Mouse (Mus musculus) monocyte, adult 2 months (primary cell): ENCODE measurements around the gene Trim28.
A peak's percentile ranks its signal among the peaks of the same experiment; 100 is the strongest.

Experiments
- DNase-seq, 2 experiments: peaks; one replicate each; pipeline ENCODE4 v3.0.0; 2022; ENCODE audit warnings: low spot score in 2 of 2, low read depth in 1 of 2

Gene Trim28

DNA sequence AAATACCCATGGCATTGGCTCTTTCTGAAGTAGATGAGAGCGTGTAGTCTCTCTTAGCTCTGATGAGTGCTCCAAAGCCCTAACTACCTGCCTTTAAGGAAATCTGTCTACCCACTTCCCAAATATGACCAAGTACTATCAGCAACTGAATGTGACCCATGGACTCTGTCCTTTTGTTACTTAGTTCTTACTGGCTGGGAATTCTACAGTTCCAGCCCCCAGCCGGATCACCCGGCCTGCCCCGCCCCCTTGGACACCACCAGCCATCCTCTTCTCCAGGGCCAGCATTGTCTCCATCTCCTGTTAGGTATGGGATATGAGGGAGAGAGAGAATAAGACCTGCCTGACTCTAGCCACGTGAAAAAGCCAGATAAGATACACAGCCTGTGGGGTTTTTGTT lies 861 bp upstream of the Trim28 start, which contains the start of gene Slc27a5:
Gene Slc27a5 (minus strand): TSS at position 140 of the 400 bp plus-strand sequence.
- no peak for DNase-seq

DNA sequence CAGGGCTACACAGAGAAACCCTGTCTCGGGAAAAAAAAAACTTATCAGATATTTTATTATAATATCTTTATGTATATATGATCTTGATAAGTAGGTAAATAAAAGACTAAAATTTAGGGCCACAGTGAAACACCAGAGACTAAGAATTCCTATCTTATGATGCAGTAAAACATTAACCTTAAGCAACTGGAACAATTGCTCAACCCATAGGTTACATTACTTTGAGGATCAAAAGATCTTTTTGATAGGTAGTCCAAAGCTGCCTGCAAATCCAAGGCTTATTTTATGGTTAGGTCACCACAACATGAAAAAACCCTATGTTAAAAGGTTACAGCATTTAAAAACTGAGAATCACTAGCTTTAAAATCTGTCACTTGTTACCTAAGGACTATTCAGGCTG lies 2.7 kb downstream of the Trim28 start:
- DNase-seq, result no peak

DNA sequence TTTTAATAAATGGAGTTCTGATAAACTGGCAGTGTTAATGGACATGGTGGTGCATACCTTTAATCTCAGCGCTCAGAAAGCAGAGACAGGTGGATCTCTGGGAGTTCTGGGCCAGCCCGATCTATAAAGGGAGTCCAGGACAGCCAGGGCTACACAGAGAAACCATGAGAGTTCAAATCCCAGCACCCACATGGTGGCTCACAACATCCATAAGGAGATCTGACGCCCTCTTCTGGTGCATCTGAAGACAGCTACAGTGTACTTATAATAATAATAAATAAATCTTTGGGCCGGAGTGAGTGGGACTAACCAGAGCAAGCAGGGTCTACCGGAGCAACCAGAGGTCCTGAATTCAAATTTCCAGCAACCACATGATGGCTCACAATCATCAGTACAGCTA lies 4.5 kb downstream of the Trim28 start:
- DNase-seq, result no peak

DNA sequence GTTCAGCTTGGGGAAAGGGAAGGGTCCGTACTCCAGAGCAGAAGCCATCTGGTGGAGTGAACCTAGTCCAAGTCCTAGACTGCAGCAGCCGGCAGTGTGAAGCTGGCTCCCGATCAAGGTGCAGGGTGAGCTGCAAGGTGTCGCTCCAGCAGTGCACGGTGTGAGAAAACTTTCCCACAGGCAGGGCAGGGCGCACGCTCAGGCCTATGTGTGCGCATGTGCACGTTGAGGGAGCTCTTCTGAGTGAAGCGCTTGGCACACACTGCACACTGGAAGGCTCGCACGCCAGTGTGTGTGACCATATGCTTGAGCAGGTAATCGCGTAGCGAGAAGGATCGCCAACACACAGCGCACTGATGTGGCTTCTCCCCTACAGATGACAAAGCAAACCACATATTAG lies 7.1 kb downstream of the Trim28 start:
- no peak for DNase-seq

DNA sequence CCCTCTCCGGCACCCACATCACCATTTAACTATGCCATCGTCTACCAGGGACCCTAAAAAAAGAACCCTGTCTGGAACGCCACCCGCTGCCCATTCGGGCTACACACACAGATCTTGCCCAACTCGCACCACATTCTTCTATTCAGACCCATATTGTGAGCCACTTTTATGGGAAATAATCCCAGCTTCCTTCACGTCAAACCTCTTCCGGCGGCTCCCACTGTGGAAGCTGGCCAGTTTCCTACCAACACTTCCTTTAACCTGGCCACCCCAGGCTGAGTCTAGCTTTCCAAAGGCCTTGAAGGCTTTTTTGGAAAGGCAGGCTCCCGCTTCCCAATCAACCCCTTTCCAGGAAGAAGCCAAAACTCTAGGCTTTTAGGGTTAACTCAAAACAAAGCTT lies 7.6 kb downstream of the Trim28 start:
- no peak for DNase-seq

DNA sequence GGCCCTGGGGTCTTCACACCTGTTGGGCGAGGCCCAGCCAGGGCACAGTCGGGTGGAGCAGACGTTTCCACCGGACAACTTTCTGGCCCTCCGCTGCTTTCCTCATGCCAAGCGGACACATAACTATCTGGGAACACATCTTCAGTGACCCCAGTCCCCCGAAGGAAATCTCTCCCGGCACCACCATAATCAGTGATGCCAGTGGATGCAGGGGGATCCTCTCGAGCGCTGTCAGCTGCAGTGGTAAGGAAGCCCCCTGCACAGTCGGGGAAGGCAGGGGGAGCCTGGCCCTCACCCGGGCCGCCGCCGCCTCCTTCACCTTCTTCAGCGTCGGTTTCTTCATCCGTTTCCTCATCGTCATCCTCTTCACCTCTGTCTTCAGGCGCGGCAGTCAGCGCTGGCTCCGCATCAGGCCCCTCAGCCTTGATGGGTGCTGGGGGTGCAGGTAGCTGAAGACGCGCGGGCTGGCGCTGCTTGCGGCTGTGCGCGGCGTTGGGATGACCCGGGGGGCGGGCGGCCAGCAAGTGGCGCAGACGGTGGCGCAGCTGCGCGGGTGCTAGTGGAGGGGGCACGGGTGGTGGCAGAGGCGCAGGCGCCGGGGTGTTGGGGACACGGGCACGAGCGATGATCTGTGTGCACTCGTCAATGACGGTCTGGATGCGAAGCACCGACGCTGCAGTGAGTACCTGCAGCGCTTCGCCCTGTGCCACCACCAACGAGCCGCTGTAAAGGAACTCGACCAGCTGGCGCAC lies 8.6 kb downstream of the Trim28 start:
- DNase-seq, result no peak

DNA sequence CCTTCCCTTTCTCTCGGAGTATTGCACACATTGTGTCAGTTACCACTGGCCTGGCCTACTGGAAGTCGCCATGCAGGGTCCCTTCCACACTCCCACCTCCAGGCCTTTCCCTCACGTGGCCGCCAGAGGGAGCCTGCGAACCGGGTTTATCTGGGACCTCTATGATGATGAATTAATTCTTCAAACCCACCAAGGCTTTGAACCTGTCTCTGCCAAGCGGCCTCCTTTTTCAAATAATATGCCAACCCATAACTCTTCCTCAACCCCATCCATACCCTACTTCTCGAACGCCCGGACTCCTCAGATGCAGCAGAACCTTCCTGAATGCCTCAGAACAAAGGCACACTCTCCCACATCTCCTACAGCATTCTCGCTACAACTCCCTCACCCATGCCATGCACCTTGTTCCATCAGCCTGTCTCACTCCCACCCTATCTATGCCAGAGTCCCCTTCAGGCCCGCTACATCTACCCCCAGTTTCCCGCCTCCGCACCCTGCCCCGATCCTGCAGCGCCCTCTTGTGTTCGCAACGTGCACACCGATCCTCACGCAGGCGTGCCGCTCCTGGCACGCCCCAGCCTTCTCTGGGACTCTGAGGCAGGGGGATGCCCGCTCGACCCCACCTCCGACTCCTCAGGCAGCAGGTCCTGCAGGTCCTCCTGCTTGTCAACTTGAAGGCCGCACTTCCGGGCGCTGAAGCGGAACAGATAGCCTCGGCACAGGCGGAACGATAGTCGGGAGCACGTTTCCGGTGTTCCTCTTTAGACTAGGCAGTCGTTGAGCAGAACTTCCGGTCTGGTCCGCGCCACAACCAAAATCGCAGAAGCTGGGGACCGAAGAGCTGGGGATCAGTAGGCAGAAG lies 10.5 kb downstream of the Trim28 start:
- peak; percentile 84 to 90 for DNase-seq

DNA sequence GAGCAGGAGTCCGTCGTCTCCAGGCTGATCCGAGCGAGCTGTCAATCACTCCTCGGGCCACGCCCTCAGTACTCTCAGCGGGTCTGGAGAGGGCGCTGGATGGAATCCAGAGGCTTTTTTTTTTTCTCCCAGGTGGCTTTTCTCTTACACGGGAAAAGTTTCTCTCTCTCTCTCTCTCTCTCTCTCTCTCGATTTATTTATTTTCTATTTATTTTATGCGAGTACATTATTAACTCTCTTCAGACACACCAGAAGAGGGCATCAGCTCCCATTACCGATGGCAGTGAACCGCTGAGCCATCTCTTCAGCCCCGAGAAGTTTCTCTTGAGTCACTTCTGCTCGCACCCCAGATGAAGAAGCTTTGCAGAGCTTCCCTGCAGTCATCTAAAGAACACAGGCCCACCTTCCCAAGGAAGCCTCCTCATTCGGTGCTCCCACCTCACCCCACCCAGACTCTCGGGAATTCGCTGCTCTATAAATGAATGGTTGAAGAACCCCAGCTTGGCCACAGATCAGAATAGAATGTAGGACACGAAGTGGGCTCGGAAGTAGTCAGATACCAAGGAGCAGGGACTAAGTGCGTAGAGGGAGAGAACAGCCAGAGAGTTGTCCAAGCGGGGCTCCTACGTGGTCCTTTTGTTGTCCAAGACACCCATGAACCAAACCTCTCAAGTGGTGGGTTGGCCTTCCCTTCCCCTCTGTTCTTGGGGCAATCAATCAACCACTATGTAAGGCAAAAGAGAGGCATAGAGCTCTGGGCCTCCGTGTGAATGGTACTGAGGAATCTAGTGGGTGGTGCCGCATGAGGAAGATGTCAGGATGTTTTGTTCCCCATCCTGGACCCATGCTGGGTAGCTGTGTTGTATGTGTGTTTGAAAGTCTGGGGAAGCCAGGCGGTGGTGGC lies 11.3 kb downstream of the Trim28 start, which contains the start of gene Zbtb45:
Gene Zbtb45 (minus strand): TSS at position 30 of the 904 bp plus-strand sequence.
- no peak for DNase-seq

DNA sequence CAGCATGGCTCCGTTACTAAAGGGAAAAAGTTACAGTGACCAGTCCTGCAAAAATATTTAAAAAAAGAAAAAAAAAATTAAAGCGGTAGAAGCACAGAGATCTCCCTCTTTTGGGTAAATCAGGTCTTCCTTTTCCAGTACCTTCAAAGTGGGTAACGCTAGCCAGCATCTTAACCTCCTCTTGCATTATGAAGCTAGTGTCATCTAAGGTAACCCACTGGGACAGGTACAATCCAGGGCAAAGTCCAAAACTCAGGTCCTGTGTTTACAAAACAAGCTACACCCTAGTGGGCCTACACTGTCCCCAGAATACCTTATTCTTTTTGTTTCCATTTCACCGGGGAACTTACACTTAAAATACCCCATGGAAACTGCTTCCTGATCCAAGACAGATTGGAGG lies 14.8 kb downstream of the Trim28 start:
- DNase-seq, result no peak

DNA sequence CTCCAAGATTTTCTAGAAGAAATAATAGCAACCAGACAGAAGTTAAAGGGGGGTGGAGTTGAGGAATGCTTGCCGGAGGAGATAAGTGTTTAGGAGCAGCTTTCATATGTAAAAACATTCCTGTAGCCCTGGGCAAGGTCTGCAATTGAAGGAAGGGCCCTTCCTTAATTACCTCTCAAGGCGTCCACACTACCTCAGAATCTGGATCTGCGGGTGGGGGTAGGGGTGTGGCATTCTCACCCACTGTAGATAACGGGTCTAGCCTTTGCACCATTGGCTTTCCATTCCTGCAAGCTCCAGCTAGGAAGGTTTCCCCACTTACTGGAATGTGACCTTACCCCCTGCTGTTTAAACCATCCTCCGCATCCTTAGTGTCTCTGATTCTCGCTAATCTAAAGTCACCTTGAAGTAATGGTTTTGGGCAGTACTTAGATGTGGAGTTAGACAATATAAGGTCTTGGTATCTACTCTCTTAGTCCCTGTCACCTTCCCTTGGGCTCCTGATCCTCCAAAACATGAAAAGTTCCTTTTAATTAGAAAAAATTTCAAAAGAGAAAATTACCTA lies 15.4 kb downstream of the Trim28 start:
- DNase-seq, result no peak

DNA sequence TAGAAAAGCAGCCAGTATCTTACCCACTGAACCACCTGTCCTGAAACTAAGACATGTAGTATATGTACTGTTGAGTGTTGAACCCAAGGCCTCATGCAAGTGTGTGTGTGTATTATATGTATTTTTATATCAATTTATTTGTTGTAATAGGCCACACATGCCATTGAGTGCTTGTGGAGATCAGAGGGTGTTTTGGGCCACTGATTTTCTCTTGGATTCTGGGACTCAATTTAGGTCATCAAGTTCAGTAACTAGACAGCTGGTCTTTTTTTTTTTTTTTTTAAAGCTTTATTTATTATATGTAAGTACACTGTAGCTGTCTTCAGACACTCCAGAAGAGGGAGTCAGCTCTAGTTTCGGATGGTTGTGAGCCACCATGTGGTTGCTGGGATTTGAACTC lies 16.3 kb downstream of the Trim28 start:
- no peak for DNase-seq

DNA sequence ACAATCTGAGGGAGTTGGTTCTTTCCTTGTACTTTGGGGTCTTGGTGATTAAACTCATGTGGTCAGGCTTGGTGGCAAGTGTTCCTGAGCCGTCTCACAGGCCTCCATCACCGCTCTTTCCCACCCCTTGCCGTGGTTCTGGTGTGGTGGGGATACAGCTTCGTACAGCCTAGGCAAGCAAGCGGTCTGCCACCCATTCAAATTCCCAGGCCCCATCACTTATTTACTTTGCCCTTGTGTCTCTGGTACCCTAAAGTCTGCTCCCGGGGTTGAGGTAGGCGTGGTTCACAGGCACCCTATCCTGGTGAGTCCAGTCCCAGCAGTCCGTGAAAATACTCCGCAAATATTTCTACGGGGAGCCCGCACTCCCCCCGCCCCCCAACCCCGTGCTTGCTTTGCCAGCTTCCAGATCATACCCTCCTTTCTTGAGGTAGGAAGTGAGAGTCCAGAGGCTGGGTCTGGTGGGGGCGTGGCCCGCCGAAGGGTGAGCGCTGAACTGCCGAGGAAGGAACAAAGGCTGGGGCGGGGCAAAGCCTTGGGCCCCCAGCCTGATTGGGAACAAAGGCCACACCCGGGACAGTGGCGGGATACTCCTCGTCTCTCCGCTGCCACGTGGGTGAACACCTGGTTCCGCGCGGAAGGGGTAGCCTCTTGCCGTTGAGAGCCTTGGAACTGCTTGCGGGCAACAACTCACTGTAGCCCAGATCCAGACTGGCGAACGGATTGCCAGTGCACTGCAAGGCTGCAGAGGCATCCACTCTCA lies 24.0 kb downstream of the Trim28 start:
- peak in 1 of 2 experiments; percentile 50 for DNase-seq

DNA sequence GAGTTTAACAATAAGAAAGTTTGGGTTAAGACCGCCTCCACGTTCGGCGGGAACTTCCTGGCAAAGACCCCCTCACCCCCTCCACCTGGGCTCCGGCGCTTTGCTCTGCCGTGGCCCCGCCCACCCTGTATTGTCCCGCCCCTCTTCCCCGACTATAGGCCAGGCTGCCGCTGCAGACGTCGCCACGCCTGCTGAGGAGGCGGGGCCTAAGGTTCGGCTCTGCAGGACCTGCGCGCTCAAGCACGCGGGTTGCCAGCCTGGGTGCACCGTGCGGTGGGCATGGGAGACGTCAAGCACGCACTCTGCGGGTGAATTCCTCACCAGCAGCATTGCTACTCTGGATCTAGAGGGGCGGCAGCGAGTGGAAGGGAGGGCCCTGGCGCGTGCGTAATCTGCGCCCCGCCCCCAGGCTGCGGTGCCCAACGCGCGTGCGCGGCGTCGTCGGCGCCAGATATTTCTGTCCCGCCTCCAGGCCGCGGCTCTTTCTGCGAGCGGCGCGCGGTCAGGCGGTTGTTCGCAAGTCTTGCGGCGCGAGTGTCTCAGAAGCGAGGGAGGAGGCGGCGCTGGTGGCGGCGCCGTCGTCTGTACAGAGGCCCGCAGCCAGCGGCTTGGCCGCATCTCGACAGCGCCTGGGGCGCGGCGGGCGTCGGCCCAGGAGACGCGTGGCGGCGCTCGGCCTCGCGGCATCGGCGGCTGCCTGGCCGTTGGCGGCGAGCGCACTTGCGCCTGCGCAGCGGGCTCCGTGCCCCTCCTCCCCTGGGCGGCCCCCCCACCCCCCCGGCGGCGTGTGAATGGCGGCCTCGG lies 25.2 kb downstream of the Trim28 start:
- DNase-seq, result peak; percentile 87 to 95

DNA sequence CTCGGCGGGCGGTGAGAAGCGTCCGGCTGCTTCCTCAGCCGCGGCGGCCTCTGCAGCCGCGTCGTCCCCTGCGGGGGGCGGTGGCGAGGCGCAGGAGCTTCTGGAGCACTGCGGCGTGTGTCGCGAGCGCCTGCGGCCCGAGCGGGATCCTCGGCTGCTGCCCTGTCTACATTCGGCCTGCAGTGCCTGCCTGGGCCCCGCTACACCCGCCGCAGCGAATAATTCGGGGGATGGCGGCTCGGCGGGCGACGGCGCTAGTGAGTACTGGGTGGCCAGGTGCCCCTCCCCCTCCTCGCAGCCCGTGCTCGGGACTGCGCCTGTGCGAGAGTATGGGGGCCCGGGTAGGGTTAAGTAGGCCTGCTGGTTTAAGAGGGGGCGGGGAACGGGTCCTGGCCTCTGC lies 25.9 kb downstream of the Trim28 start:
- DNase-seq, result no peak

DNA sequence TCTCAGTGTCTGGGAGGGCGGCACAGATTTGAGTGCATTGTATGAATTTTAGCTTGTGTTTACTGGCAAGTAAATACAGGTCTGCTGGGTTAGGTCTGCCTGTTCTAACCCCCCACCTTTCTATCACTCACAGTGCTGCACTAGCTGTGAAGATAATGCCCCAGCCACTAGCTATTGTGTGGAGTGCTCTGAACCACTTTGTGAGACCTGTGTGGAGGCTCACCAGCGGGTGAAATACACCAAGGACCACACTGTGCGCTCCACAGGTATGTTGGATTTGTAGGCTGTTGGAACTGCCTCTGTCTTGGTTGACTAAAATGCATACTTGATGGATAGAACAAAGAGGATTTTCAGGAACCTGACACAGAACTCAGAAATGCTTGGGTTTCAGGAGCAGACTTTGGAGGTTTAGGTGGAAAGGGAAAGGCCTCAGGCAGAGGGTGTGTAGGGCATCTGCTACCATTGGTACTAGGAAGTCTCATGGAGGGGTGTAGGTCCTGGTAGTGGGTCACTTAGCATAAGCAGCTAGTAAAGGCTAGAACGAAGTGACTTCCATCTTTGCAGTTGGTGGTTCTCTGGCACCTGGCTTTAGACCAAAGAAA lies 26.7 kb downstream of the Trim28 start:
- DNase-seq, result no peak

DNA sequence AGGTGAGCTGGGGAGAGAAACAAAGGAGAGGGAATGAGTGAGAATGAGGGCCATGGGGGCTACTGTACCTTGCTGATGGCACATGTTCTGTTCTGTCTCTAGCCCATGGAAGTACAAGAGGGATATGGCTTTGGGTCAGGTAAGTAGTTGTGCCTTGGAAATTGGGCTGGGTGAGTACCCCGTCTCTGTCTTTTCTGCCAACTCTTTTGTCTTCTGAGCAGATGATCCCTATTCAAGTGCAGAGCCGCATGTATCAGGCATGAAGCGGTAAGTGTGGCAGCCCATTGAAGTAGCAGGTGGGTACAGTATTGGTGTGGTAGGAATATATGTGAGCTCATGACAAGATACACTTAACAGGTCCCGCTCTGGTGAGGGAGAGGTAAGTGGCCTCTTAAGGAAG lies 30.1 kb downstream of the Trim28 start:
- no peak for DNase-seq

DNA sequence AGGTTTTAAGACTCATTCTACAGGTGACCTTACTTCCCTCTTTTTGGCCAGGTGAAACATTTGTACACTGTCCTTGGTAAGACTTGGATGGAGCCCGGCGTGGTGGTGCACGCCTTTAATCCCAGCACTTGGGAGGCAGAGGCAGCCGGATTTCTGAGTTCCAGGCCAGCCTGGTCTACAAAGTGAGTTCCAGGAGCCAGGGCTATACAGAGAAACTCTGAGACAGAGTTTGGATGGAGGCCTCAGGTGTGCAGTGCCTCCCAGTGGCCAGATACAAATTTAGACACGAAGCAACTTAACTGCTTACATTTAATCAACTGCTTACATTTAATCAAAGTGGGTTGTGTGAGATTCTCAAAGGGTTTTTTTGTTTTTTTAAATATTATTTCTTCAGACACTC lies 32.2 kb downstream of the Trim28 start:
- DNase-seq, result no peak

DNA sequence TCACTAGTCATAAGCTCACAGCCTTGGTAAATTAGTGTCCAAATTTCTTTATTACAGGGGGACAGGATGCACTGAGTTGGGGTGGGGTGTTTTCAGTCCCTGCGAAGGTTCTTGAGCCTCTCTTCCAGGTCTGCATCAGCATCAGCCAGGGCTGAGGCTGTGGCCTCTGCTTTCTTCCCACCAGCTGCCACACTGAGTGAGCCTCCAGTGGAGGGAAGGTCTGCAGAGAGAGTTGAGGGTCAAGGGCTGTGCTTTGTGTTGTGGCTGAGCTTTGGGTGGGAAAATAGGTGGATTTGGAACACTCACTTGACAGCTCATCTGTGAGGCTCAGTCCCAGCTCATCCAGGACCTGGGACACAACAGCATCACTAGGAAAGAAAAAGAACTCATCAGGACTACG lies 33.1 kb downstream of the Trim28 start:
- no peak for DNase-seq

DNA sequence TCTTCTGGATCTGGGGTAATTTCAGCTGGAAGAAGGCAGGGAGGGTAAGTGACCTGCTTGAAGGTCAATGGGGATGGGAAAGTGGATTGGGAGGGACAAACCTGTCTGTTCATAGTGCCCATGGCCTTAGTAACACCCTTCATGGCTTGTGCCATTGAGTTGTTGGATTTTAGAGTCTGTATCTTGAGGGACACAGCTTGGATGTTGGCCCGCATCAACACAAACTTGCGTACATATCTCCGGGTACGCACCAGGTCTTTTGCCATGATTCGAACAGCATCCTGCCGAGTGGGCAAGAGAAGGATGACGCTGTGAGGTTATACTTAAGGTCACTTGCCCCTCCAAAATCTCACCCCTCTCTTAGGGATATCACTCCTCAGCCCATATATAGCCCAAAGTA lies 33.6 kb downstream of the Trim28 start:
- DNase-seq, result no peak
